Mouse (Mus musculus) regulatory T cell (primary cell): ENCODE data around the gene Rap2a.

Experiments used
- in situ Hi-C: fragments of 300-600 bp; cut with MboI, MseI; formaldehyde crosslinking; loops from one replicate; pipeline ENCODE4 v1.15.1; 2025; ENCODE audit warnings: high pct_unique_total_duplicates

Rap2a gene

DNA sequence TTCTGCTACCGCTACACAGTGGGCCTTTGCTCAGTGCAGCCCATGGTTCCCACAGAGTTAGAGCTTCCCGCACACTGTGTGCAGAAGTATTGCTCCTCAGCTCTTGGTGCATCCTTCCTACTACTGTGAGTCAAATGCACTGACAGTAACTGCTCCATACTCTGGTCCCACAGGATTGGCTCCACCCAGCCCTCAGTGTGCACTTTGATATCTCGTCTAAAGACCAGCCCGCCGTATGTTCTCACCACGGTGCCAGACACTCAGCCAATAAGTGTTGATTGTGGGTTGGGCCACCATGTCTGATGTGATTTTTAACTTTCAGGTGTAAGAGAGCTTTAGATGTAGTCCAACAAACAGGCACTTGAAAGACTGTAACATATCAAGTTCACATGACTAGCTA is 21.4 kb downstream of the Rap2a start:
- in situ Hi-C loops, result no loop called here

DNA sequence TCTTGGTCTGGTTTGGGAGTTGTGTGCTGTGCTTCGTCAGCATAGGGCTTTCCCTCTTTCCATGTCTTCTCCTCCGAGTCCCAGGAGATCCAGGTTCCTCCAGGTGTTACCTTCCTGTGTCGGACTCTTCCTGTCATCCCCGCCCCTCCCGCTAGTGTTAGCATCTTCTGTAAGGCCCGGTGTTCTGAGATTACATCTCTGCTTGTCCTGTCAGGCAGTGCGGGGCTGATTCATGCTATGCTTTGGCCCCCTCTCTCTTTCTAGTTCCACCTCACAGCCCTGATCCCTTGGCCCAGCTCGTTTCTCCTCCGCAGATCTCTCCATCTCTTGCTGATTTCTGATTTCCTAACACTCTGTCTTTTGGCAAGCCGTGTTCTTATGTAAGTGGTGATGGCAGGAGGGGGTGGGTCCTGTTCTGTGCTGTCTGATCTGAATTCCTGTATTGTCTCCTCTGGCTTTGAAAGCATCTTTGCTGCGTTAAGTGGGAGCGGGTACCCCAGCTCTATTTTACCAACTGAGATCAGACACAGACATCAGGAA is 21.8 kb downstream of the Rap2a start:
- in situ Hi-C loops, result no loop called here

DNA sequence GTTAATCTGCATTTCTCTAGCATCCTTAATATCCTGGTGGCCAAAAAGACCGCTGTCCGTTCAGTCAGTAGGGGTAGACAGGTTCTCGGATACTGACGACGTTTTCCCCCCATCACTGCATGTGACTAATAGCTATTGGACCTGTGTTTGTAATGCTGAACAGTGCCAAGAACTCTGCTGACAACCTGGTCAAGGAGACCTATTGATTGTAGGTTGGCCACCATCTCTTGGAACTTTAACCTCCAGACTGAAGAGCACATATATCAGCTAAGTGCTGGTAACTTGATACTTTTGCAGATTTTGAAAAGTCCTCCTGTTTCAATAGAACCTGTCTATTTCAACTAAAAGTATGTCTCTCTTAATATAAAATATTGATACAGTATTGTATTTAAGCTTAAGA is 22.5 kb downstream of the Rap2a start:
- in situ Hi-C loops, result no loop called here

DNA sequence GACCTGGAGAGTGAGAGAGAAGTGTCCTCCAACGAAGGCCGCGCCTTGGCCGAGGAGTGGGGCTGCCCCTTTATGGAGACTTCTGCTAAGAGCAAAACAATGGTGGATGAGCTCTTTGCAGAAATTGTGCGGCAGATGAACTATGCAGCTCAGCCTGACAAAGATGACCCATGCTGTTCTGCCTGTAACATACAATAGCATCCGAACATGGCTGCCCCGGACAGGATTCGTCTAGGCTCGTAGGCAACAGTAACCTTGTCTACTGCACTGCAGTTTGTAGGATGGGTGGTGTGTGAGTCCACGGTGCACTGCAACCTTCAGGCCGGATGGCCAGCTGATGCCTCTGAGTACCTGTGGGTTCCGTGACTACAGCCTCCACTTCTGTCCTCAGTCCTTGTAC is 25.4 kb downstream of the Rap2a start:
- in situ Hi-C loops, result no loop called here

DNA sequence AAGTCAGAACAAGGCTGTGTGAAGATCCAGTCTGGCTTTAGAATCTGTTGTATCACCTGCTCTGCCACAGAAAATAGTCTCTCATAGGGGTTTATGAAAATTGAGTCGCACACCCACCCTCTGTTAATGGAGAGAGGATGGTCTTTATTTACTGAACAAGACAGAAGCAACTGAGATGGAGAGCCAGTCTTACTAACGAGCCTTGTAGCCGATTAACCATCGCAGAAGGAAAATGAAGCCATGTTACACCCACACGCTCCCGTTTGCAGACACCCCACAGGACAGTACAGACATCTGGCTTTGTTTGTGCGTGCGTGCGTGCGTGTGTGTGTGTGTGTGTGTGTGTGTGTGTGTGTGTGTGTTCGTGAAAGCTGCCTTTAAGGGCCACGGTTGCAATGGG is 26.2 kb downstream of the Rap2a start:
- in situ Hi-C loops, result no loop called here

DNA sequence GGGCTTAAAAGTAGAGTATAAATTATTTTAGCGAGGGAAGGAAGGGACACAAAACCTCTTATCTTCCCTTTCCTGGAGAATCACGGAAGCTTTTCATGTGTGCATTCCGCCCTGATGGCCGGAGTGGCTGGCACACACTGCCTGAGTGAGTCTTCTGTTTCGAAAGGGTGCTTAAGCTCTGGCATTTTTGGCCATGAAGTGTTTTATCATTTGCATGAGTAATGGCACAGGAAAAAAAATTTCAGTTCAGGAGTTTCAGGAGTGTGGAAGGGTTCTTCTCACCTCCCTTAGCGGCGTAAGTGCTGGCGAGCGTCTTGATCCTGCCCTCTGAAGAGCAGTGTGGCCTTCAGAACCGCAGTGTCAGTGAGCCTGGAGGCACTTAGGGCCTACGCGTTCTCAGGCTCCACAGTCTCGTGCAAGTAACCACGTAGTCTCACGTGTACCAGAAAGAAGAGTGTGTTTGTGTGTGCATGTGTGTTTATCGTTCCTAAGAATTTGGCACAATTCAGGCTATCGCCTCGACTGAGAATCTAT is 26.8 kb downstream of the Rap2a start:
- in situ Hi-C loops, result no loop called here

GRCm38 (mm10) chr14:120505918-120506317 is 27.7 kb downstream of the Rap2a start:
- in situ Hi-C loops, result no loop called here

GRCm38 (mm10) chr14:120507516-120507915 is 29.3 kb downstream of the Rap2a start:
- in situ Hi-C loops, result no loop called here

- in situ Hi-C loops, result no loop called here
These were observed 30.5 kb downstream of the Rap2a start for GRCm38 (mm10) chr14:120508566-120509365.

- in situ Hi-C loops, result no loop called here
These were observed 31.1 kb downstream of the Rap2a start for GRCm38 (mm10) chr14:120509366-120509640.

- in situ Hi-C loops, result no loop called here
These were observed 33.6 kb downstream of the Rap2a start for GRCm38 (mm10) chr14:120511821-120512220.

DNA sequence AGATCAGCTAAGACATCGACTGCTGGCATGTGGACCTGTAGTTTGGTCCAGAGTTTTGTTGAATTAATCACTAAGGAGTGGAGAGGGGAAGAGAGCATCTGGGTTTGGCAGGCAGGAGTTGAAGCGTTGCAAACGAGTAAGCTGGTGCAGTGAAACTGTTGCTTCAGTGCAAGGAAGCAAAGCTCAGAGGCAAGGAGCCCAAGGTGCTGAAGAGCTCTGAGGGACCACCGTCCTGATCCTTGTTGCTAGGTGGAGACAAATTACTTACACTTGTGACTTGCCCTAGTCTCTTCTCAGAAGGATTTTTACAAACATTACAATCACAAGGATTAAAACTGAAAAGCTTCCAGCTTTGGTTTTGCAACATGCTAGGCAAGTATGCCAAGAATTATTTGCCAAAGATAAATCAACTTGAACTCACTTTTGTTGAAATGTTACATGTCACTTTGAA is 36.6 kb downstream of the Rap2a start:
- in situ Hi-C loops, result no loop called here

- in situ Hi-C loops, result no loop called here
These were observed 37.1 kb downstream of the Rap2a start for GRCm38 (mm10) chr14:120515376-120515775.

DNA sequence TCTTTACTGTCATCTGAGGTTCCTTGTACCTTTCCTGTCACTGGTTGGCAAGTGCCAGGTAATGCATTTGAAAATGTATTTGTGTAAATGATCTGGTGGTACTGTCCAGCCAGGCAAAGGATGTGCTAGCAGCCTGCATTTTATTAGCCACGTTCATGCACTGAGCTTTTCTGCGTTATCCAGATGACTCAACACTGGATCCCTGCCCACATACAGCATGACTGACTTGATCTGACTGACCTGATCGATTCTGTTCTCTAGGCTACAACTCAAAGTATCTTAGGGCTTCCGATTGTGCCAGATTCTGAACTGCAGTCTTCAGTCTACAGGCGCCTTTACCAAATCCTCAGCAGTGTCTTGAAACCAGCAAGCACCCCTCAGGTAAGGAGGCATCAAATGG is 40.5 kb downstream of the Rap2a start:
- in situ Hi-C loops, result no loop called here

- in situ Hi-C loops, result no loop called here
These were observed 41.7 kb downstream of the Rap2a start for GRCm38 (mm10) chr14:120519921-120520320.

- in situ Hi-C loops, result no loop called here
These were observed 42.6 kb downstream of the Rap2a start for GRCm38 (mm10) chr14:120520843-120521242.

DNA sequence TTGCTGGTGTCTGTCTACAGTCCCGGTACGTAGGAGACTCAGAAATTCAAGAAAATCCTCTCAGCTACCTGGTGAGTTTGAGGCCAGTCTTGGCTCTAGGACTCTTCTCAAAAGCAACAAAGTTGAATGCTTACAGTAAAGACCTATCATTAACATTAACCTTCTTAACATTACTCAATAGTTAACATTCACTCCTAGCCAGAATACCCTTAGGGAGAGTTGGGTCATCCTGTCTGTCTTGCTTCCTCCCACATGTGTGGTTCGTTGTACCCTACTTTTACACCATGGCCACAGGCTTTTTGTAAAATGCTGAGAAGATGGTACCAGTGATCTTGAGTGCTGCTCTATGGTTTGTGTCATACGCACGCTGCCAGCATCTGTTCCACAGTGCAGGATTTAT is 45.1 kb downstream of the Rap2a start:
- in situ Hi-C loops, result no loop called here

DNA sequence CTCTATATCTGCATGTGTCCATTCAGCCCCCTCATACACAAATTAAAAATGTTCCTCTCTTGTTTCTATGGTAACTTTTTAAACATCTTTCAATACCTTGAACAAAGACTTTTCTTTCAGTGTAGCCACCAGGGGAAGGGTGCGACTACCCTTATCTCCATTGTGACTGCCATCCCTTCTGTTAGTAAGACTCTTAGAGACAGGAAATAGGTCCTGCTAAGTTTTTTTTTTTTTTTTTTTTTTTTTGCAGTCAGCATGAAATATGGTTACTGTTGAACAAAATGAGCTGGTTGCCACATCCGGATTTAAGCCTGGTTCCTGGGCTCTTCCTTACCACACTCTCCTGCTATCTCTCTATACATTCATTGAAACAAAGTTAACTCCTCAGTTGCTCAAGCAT is 47.4 kb downstream of the Rap2a start:
- in situ Hi-C loops, result no loop called here

DNA sequence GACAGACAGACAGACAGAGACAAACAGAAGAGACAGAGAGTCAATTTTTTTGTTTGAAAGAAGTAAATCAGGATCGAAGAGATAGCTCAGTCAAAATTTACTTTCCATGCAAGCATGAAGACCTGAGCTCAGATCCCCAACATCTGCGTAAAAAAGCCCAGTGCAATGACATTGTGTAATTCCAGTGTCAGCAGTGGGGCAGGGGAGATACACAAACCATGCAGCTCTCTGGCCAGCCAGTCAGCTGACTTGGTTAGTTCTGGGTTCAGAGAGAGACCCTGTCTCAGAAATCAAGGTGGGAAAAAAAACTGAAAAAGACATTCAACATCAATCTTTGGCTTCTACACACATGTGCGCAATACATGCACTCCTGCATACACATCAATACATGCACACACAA is 55.1 kb downstream of the Rap2a start:
- in situ Hi-C loops, result no loop called here

DNA sequence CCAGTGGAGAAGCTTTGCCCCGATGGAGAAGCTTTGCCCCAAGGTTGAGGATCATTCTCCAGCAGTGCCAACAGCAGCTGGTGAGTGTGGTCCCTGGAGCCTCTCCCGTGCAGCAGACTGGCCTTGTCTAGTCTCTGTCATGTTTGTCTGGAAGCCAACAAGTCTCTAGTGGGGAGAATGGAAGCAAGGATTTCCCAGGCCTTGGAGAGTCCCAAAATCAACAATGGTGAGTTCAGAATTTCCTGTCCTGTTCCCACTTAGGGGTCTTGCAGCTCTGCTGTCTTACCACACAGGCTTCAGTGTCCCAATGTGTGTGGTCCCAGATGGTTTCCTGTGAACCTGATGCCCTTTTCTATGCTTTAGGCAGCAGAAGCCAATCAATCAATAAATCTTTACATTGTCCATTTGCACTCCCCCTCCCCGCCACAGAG is 56.6 kb downstream of the Rap2a start:
- in situ Hi-C loops, result no loop called here

DNA sequence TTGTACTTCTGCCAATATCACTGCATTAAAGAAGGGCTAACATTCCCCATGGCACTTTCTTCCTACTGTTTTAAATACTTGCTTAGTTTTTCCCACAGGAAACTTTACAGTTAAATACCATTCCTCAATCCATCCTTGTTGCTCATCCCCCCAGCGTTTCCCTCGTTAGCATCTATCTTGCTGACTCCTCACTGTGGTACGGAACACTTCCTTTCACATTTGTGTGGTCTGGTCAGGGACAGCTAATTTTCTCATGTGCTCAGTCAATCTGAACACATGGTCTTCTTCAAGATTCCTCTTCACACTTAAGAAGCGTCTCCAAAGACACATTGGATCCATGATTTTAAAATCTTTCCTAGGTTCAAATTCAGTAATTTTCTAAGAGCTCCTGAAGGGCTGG is 57.2 kb downstream of the Rap2a start:
- in situ Hi-C loops, result no loop called here

DNA sequence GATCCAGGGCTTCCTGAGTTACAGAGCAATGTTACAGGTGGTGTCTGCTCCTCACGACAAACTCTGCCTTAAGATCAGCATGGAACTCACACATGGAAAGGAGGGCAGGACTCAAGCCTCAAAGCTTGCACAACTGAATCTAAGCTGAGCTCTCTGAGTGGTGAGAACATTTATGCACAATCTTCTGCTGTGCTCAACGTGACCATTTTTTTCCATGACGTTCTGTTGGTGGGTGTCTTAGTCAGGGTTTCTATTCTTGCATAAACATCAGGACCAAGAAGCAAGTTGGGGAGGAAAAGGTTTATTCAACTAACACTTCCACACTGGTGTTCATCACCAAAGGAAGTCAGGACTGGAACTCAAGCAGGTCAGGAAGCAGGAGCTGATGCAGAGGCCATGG is 57.7 kb downstream of the Rap2a start:
- in situ Hi-C loops, result no loop called here

DNA sequence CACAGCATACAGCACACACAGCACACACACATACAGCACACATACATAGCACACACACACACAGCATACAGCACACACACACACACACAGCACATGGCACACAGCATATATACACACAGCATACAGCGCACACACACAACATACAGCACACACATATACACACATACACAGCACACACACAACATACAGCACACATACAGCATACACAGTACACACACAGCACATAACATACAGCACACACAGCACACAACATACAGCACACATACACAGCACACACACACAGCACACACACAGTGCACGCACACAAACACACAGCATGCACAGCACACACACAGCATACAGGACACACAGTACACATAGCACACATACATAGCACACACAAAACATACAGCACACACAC is 60.9 kb downstream of the Rap2a start:
- in situ Hi-C loops, result no loop called here

DNA sequence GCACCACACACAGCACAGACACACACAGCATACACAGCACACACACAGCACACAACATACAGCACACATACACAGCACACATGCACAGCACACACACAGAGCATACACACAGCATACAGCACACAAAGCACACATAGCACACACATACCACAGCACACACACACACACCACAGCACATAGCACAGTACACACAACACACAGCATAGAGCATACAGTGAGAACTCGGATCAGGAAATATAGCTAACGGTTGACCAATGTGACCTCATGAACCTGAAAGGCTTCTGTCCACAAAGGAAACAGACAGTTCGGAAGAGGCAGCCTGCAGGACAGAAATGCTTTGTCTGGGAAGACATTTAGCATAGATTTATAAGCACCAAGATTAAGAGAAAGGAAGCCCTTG is 61.4 kb downstream of the Rap2a start:
- in situ Hi-C loops, result no loop called here
